Mouse (Mus musculus): ENCODE measurements around the gene Rpl7l1.

DNA sequence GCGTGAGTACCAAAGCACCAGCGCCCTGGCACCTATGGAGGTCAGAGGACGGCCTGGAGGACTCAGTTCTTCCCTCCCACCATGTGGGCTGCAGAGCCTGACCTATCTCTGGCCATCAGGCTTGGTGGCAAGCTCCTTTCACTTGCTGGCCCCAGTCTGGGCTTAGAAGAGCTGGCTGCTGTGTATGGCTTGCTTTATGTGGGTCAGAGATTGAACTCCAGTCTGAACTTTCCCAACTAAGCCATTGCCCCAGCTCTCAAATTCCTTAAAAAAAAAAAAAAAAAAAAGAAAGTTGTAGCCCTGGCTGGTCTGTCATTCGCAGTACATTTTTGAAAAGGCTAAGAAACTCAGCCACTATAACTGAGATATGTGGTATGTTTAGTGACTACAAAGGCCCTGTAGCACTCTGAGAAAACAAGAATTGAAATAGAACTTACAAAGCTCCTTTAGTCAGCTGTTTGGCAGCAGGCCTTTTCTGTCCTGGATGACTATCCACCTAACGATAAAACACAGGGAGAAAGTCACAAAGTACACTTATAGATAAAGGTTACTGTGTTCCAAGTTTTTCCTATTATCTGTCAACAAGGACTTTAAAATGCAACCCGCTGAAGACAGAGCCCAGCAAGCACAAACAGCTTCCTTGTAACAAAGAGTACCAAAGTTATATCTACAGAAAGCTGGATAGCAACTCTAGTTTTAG, 26.8 kb upstream of the Rpl7l1 start:
- TF ChIP-seq CTCF (conservative IDR thresholded peaks at IDR 0.05; ENCODE audit: low read length) (no peak), NANOG (IDR thresholded peaks at IDR 0.05; ENCODE audit: borderline replicate concordance, low read length) (no peak)

Measured in E14TG2a.4 (cell line).